Mouse (Mus musculus): Measurements from ENCODE around the gene Cd1d1. TPM values are rescaled to one million over a fixed set of nuclear protein-coding genes. Genes with fewer than 3 reads are reported as not detected.
A peak's percentile ranks its signal among the peaks of the same experiment; 100 is the strongest.
"Not testable (repeated sequence)": the region's sequence is repeated elsewhere in the genome, so short reads cannot be mapped to it uniquely, and the experiment has no call there.

The Cd1d1 gene
- total and polyA plus RNA-seq, 3 experiments: 3.0 to 7.1 (median 6.3) TPM

GRCm38 (mm10) chr3:86998433-86999414 lies 517 bp downstream of the Cd1d1 start:
- H3K27ac ChIP-seq (ENCODE audit: insufficient read depth, low read depth); dilution Hi-C loops (cut with MboI; ENCODE audit: extremely low pct_ligation_motif_present, extremely low pct_unique_long_range_greater_than_20kb, low sequenced_read_pairs); H3K9me3 ChIP-seq (replicated peaks; ENCODE audit: low read length); H3K27me3 ChIP-seq (replicated peaks); H3K36me3 ChIP-seq (replicated peaks in 1 of 2; ENCODE audit: control insufficient read depth in 1 of 2, insufficient read depth in 1 of 2, low read length in 1 of 2); in situ Hi-C loops (cut with MboI; ENCODE audit: low pct_ligation_motif_present, low pct_unique_long_range_greater_than_20kb, low sequenced_read_pairs); H3K79me2 ChIP-seq (replicated peaks; ENCODE audit: control insufficient read depth, extremely low read depth, insufficient read depth, poor library complexity, severe bottlenecking): not testable (repeated sequence)
- Histone ChIP-seq H3K4me3 (replicated peaks in 1 of 3; ENCODE audit: low read depth in 2 of 3, low read length in 2 of 3, poor library complexity in 1 of 3) (peak overlapping the region; percentile 54 to 65 (median 64)), H3K4me1 (ENCODE audit: control insufficient read depth in 1 of 2, insufficient read depth in 2 of 2) (peaks cover 9 to 15% of the 10 kb centered on the region in 2 experiments; a peak in 3 of 4 replicates), H3K9ac (ENCODE audit: insufficient read depth, low read depth) (peak overlapping the region; percentile 68), H3K4me2 (ENCODE audit: insufficient read depth, low read depth, poor library complexity, severe bottlenecking) (peak overlapping the region; percentile 37)
- TF ChIP-seq ELF1 (IDR thresholded peaks at IDR 0.05; ENCODE audit: low read depth, low read length) (peak; percentile 88), TBP (conservative IDR thresholded peaks at IDR 0.05; ENCODE audit: low read depth, low read length) (0 out of 2 replicates have a peak, but pooled peaks have one; percentile 1), MAX (IDR thresholded peaks at IDR 0.05; ENCODE audit: low read length) (0 out of 2 replicates have a peak, but pooled peaks have one; percentile 51), TCF12 (IDR thresholded peaks at IDR 0.05; ENCODE audit: low read depth, low read length) (0 out of 2 replicates have a peak, but pooled peaks have one; percentile 36), NELFE (IDR thresholded peaks at IDR 0.05; ENCODE audit: low read depth, low read length) (peak; percentile 50; the same call in 1 of the 2 replicates), MXI1 (IDR thresholded peaks at IDR 0.05; ENCODE audit: low read depth, low read length) (0 out of 2 replicates have a peak, but pooled peaks have one; percentile 47), SIN3A (IDR thresholded peaks at IDR 0.05; ENCODE audit: low read length) (peak; percentile 53; the same call in 1 of the 2 replicates), UBTF (IDR thresholded peaks at IDR 0.05; ENCODE audit: low read depth, low read length) (0 out of 2 replicates have a peak, but pooled peaks have one; percentile 32)
- DNase-seq (ENCODE audit: extremely low read depth): peak; percentile 55

DNA sequence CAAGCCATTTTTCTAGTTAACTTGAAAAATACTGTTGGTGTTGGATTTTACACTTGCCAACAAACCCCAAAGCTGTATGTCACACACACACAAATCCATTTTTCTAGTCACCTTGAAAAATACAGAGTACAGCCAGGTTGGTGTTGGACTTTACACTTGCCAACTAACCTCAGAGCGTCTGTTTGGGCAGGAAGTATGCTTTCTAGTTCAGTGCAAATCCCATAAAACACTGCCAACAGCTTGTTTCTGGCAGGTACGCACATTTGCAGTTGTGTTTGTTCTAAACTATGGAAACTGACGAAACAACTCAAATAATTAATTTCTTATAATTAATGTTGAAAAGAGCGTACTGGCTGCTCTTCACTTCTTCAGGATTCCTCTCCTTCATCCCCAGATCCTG lies 3.1 kb downstream of the Cd1d1 start:
- dilution Hi-C loops (cut with MboI; ENCODE audit: extremely low pct_ligation_motif_present, extremely low pct_unique_long_range_greater_than_20kb, low sequenced_read_pairs): no loop called here
- TF ChIP-seq PAX5 (IDR thresholded peaks at IDR 0.05; ENCODE audit: low read length) (no peak), MAX (IDR thresholded peaks at IDR 0.05; ENCODE audit: low read length) (no peak), KAT2A (IDR thresholded peaks at IDR 0.05; ENCODE audit: insufficient replicate concordance, low read length) (no peak), RCOR1 (conservative IDR thresholded peaks at IDR 0.05; ENCODE audit: low read depth, low read length) (no peak), CTCF (conservative IDR thresholded peaks at IDR 0.05 in 1 of 2, IDR thresholded peaks at IDR 0.05 in 1 of 2; ENCODE audit: low read depth in 2 of 2, low read length in 2 of 2) (no peak), ZNF384 (IDR thresholded peaks at IDR 0.05; ENCODE audit: low read depth, low read length) (no peak)

More for the DNA sequence above, 3.1 kb downstream of the Cd1d1 start:
- no peak for DNase-seq (ENCODE audit: extremely low read depth)
- no peak overlapping the region for H3K9ac ChIP-seq (ENCODE audit: insufficient read depth, low read depth)
- peaks cover 9 to 15% of the 10 kb centered on the region in 2 experiments; a peak in 3 of 4 replicates for H3K4me1 ChIP-seq (ENCODE audit: control insufficient read depth in 1 of 2, insufficient read depth in 2 of 2)
- no peaks in the 10 kb centered on the region for H3K36me3 ChIP-seq (replicated peaks in 1 of 2; ENCODE audit: control insufficient read depth in 1 of 2, insufficient read depth in 1 of 2, low read length in 1 of 2)
- in situ Hi-C loops (cut with MboI; ENCODE audit: low pct_ligation_motif_present, low pct_unique_long_range_greater_than_20kb, low sequenced_read_pairs): no loop called here
- H3K4me3 ChIP-seq (replicated peaks in 1 of 3; ENCODE audit: low read depth in 2 of 3, low read length in 2 of 3, poor library complexity in 1 of 3): no peak overlapping the region
- no peak overlapping the region for H3K27ac ChIP-seq (ENCODE audit: insufficient read depth, low read depth)
- no peaks in the 10 kb centered on the region for H3K27me3 ChIP-seq (replicated peaks)
- H3K4me2 ChIP-seq (ENCODE audit: insufficient read depth, low read depth, poor library complexity, severe bottlenecking): no peak overlapping the region
- peaks cover 2% of the 10 kb centered on the region for H3K9me3 ChIP-seq (replicated peaks; ENCODE audit: low read length)
- H3K79me2 ChIP-seq (replicated peaks; ENCODE audit: control insufficient read depth, extremely low read depth, insufficient read depth, poor library complexity, severe bottlenecking): no peaks in the 10 kb centered on the region

All from CH12.LX (cell line).